28 mouse cellular contexts compared by ENCODE assay signal in the genomic region with DNA sequence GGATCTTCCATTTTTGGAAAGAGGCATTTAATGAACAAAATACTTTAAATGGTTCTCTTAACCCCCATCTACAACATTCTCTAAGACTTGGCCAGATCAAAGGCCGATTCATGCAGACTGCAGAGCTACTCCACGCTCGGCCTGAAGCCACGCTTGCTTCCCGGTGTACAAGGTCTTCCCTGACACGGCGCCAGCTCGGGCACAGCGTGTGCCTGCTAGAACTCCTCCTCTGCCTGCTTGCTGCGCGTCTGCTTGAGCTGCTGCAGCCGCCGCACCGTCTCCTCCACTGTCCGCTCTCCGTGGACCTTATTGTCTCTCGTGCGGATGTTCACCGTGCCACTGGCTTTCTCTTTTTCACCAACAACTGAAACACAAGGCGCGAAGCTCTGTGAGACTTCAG. TPM values are rescaled to one million over a fixed set of nuclear protein-coding genes. Genes with fewer than 3 reads are reported as not detected.
DNase-seq lines count a peak whose midpoint lies in the region; ATAC-seq and TF ChIP-seq lines count a peak whose summit lies in the region.
"Had no signal": no experiment of that assay in that cellular context is flagged by ENCODE, and none has a peak within 500 bp of the region (broad histone marks: within the 10 kb centered on the region; RNA-seq: fewer than 3 reads in every experiment).

No protein-coding gene starts in this region.

- H3K4me2 ChIP-seq in liver, embryonic 11.5 days, result no peak overlapping the region
- no peak overlapping the region for H3K4me2 ChIP-seq in myocyte (ENCODE audit: low read depth)
- H3K4me2 ChIP-seq: embryonic facial prominence, embryonic 13.5 days; embryonic facial prominence, embryonic 15.5 days; forebrain, embryonic 12.5 days had no signal

- no peak overlapping the region for H3ac ChIP-seq in myocyte (ENCODE audit: control insufficient read depth, insufficient read length)

- H3K36me3 ChIP-seq in liver, adult 2 months (ENCODE audit: control insufficient read depth, insufficient read depth, low read length), result peaks cover 46% of the 10 kb centered on the region
- peaks cover 47% of the 10 kb centered on the region for H3K36me3 ChIP-seq in liver, embryonic 11.5 days (ENCODE audit: control insufficient read depth, insufficient read depth, low read length)
- H3K36me3 ChIP-seq in myocyte (ENCODE audit: control insufficient read depth, insufficient read depth), result peaks cover 70% of the 10 kb centered on the region

- intact Hi-C loops in heart, postnatal 25 days (cut with DNase I), result no loop called here

- H3K4me3 ChIP-seq in liver, adult 2 months (ENCODE audit: insufficient read depth, low read depth, low read length), result no peak overlapping the region
- H3K4me3 ChIP-seq in liver, embryonic 11.5 days (ENCODE audit: low read depth, low read length), result no peak overlapping the region
- H3K4me3 ChIP-seq in myocyte, result no peak overlapping the region
- H3K4me3 ChIP-seq: embryonic facial prominence, embryonic 13.5 days; embryonic facial prominence, embryonic 15.5 days; erythroblast, embryonic 14.5 days; forebrain, embryonic 10.5 days; forebrain, embryonic 12.5 days had no signal

- TF ChIP-seq POLR2A in liver, adult 2 months (IDR thresholded peaks at IDR 0.05; ENCODE audit: extremely low read depth, insufficient read depth, low read length), result no peak
- peak; percentile 34 for TF ChIP-seq POLR2A in myocyte (IDR thresholded peaks at IDR 0.05; ENCODE audit: insufficient read length, low read depth)

- no peaks in the 10 kb centered on the region for H3K27me3 ChIP-seq in liver, adult 2 months (ENCODE audit: control insufficient read depth, insufficient read depth, low read length)
- H3K27me3 ChIP-seq in liver, embryonic 11.5 days (replicated peaks; ENCODE audit: control insufficient read depth, insufficient read depth, low read length), result no peaks in the 10 kb centered on the region
- H3K27me3 ChIP-seq in myocyte (ENCODE audit: control insufficient read depth, insufficient read depth, insufficient read length), result no peaks in the 10 kb centered on the region
- H3K27me3 ChIP-seq: CH12.LX; embryonic facial prominence, embryonic 13.5 days; embryonic facial prominence, embryonic 15.5 days; forebrain, embryonic 12.5 days; Patski had no signal

- peaks cover 2% of the 10 kb centered on the region; the same call in 1 of the 2 replicates for H3K4me1 ChIP-seq in liver, adult 2 months (ENCODE audit: control insufficient read depth, insufficient read depth, low read length)
- H3K4me1 ChIP-seq in liver, embryonic 11.5 days (replicated peaks; ENCODE audit: control insufficient read depth, insufficient read depth, low read length), result no peaks in the 10 kb centered on the region
- H3K4me1 ChIP-seq: embryonic facial prominence, embryonic 13.5 days; forebrain, embryonic 10.5 days; forebrain, embryonic 12.5 days had no signal

- H3K9ac ChIP-seq in liver, adult 2 months (ENCODE audit: low read depth, low read length), result no peak overlapping the region
- H3K9ac ChIP-seq in liver, embryonic 11.5 days (ENCODE audit: low read depth, low read length), result no peak overlapping the region
- H3K9ac ChIP-seq: embryonic facial prominence, embryonic 13.5 days; embryonic facial prominence, embryonic 15.5 days; forebrain, embryonic 12.5 days had no signal

- peak; percentile 76 for DNase-seq in heart, adult 11 months
- no peak for DNase-seq in heart, postnatal 25 days (ENCODE audit: low spot score)
- DNase-seq in liver, adult 2 months (ENCODE audit: extremely low read depth, low read depth, low spot score), result peak; percentile 50
- no peak for DNase-seq in liver, embryonic 11.5 days (ENCODE audit: low spot score)
- peak; percentile 31 for DNase-seq in R1 (ENCODE audit: low read depth, low spot score)
- no peak for DNase-seq in cerebellum, postnatal 25 days
- DNase-seq in frontal cortex, adult 2 months (ENCODE audit: extremely low spot score in 1 of 2, low spot score in 1 of 2), result no peak
- DNase-seq: adrenal gland, adult 8-10 months; adrenal gland, postnatal 14 days; adrenal gland, postnatal 36 days; B cell, adult 2 months; cerebellum, adult 18-20 months; cerebellum, adult 8-10 months; cerebellum, adult 9-11 months; cerebellum, postnatal 36 days; embryo, embryonic 11 days had no signal

- 96% methylated on average over 21 of the region's 21 CpGs for WGBS in liver, adult 2 months
- 94% methylated on average over 21 of the region's 21 CpGs for WGBS in liver, embryonic 11.5 days

- H3K9me3 ChIP-seq in liver, embryonic 11.5 days (ENCODE audit: control insufficient read depth, low read length), result no peaks in the 10 kb centered on the region
- H3K9me3 ChIP-seq: embryonic facial prominence, embryonic 13.5 days; embryonic facial prominence, embryonic 15.5 days; forebrain, embryonic 10.5 days; forebrain, embryonic 12.5 days had no signal

- no peak overlapping the region for H3K27ac ChIP-seq in liver, adult 2 months (replicated peaks; ENCODE audit: insufficient read depth, low read depth, low read length)
- H3K27ac ChIP-seq in liver, embryonic 11.5 days (ENCODE audit: low read depth, low read length), result no peak overlapping the region
- H3K27ac ChIP-seq: embryonic facial prominence, embryonic 13.5 days; embryonic facial prominence, embryonic 15.5 days; forebrain, embryonic 10.5 days; forebrain, embryonic 12.5 days had no signal

- TF ChIP-seq CTCF in liver, adult 2 months (IDR thresholded peaks at IDR 0.05; ENCODE audit: low read depth, low read length), result no peak

- H3K79me2 ChIP-seq in liver, adult 2 months (ENCODE audit: control insufficient read depth, insufficient read depth, low read length), result no peaks in the 10 kb centered on the region
- H3K79me2 ChIP-seq in myocyte (ENCODE audit: control insufficient read depth, insufficient read depth), result no peaks in the 10 kb centered on the region

- ATAC-seq in liver, embryonic 11.5 days (replicated peaks; ENCODE audit: low FRiP score), result no peak
- ATAC-seq: activated CD4-positive, CD25-positive, alpha-beta regulatory T cell, adult 4 months; CD4-positive, CD25-positive, alpha-beta regulatory T cell, adult 4 months; forebrain, embryonic 14.5 days; forebrain, embryonic 16.5 days; Patski had no signal

TF ChIP-seq in myocyte, 11 proteins besides CTCF, POLR2A, EP300 and RAD21:
- TF ChIP-seq CEBPB (IDR thresholded peaks at IDR 0.05; ENCODE audit: insufficient read depth, poor library complexity, severe bottlenecking), result no peak
- TF ChIP-seq POLR2AphosphoS2 (IDR thresholded peaks at IDR 0.05; ENCODE audit: insufficient read length, low read depth), result peak; percentile 77
TF ChIP-seq in myocyte: peak in this region for 1.

RNA-seq across cellular contexts. Expression of a gene that starts 15.7 kb away (rescaled TPM):
- total RNA-seq in heart, postnatal 25 days (2021), result 10 to 100 TPM; 22.5 to 25.1 TPM
- total RNA-seq in liver, adult 2 months (2014; rRNA removed), result 49.4 and 52.6 TPM in 2 replicates
- polyA plus RNA-seq in liver, adult 2 months (2012; rRNA removed), result 35.9 and 40.9 TPM in 2 replicates
- 105 and 111 TPM in 2 replicates for polyA plus RNA-seq in liver, embryonic 11.5 days (2014; fragmentation: Nextera tagmentation; extraction: Ambion mirVana)
- polyA plus RNA-seq in myocyte (2012; fragmentation: generic; extraction: Trizol), result 138 TPM
- 33.0 and 34.7 TPM in 2 replicates for polyA plus RNA-seq in frontal cortex, adult 2 months (2012; rRNA removed)

Comparison
In these comparisons a context has a peak if more than half of its experiments do, and no peak if none do; other contexts are left out.
1. DNase-seq: peak in heart, adult 11 months (single experiment), liver, adult 2 months (single experiment) and R1 (single experiment); none in heart, postnatal 25 days (single experiment), liver, embryonic 11.5 days (single experiment), cerebellum, postnatal 25 days (0 of 2) and frontal cortex, adult 2 months (0 of 2).